In the genomic region with DNA sequence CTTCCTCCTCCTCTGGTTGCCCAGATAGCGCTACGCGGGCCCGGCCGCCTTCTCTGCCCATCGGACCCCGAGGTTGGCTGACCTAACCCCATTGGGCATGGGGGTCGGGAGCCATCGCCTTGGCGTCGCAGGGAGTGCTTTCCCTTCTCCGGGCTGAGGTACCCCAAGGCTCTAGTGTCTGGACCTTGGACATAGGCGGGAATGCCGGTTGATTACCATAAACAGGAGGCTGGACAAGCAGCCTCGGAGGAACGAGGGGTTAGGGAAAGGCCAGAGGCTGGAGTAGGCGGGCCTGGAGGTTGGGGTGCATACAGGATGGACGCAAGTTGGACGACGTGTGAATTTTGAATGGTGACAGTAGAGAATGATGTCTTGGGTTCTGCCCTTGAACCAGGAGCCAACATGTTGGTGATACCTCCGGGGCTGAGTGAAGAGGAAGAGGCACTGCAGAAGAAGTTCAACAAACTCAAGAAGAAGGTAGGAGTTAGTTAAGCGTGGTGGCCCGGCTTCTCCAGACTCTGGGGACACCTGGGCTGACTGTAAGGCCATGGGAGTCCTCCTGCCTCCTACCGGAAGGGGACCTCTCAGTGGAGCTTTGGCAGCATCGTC, we compare ENCODE assay signal across 8 mouse cellular contexts. TPM values are rescaled to one million over a fixed set of nuclear protein-coding genes. Genes with fewer than 3 reads are reported as not detected.
A peak's percentile ranks its signal among the peaks of the same experiment; 100 is the strongest.
DNase-seq lines count a peak whose midpoint lies in the region; ATAC-seq and TF ChIP-seq lines count a peak whose summit lies in the region.

No protein-coding gene starts in this region.

- H3K4me3 ChIP-seq in liver, adult 2 months (ENCODE audit: insufficient read depth, low read depth, low read length) = peak overlapping the region; percentile 83
- peak overlapping the region; percentile 93 for H3K4me3 ChIP-seq in embryonic facial prominence, embryonic 10.5 days
- H3K4me3 ChIP-seq in intestine, postnatal 0 days (ENCODE audit: low read depth, low read length) = peak overlapping the region; percentile 70
- peak overlapping the region; percentile 95 for H3K4me3 ChIP-seq in neural tube, embryonic 14.5 days (ENCODE audit: low read depth, low read length)

- H3K4me1 ChIP-seq in liver, adult 2 months (ENCODE audit: control insufficient read depth, insufficient read depth, low read length) = peaks cover 27% of the 10 kb centered on the region; the same call in 1 of the 2 replicates
- H3K4me1 ChIP-seq in embryonic facial prominence, embryonic 10.5 days = peaks cover 32% of the 10 kb centered on the region
- H3K4me1 ChIP-seq in intestine, postnatal 0 days (replicated peaks; ENCODE audit: control insufficient read depth, insufficient read depth, low read length) = peaks cover 8% of the 10 kb centered on the region; the same call in 1 of the 2 replicates
- peaks cover 18% of the 10 kb centered on the region for H3K4me1 ChIP-seq in neural tube, embryonic 14.5 days (ENCODE audit: control insufficient read depth, insufficient read depth, low read length)

- peak overlapping the region; percentile 77 for H3K27ac ChIP-seq in liver, adult 2 months (replicated peaks; ENCODE audit: insufficient read depth, low read depth, low read length)
- H3K27ac ChIP-seq in embryonic facial prominence, embryonic 10.5 days (replicated peaks) = peak overlapping the region; percentile 91
- peak overlapping the region; percentile 24 for H3K27ac ChIP-seq in intestine, postnatal 0 days (ENCODE audit: low read depth, low read length)
- H3K27ac ChIP-seq in neural tube, embryonic 14.5 days (ENCODE audit: low read depth, low read length) = peak overlapping the region; percentile 48; the same call in 1 of the 2 replicates

- no peak for TF ChIP-seq CTCF in liver, adult 2 months (IDR thresholded peaks at IDR 0.05; ENCODE audit: low read depth, low read length)
- 0 out of 2 replicates have a peak, but pooled peaks have one; percentile 7 for TF ChIP-seq CTCF in intestine, postnatal 0 days (IDR thresholded peaks at IDR 0.05; ENCODE audit: low read depth)

- ATAC-seq in intestine, postnatal 0 days = peak; percentile 62
- no peak; the same call in 1 of the 2 replicates for ATAC-seq in neural tube, embryonic 14.5 days (ENCODE audit: low read depth)

- H3K27me3 ChIP-seq in liver, adult 2 months (ENCODE audit: control insufficient read depth, insufficient read depth, low read length) = no peaks in the 10 kb centered on the region
- no peaks in the 10 kb centered on the region for H3K27me3 ChIP-seq in embryonic facial prominence, embryonic 10.5 days (replicated peaks; ENCODE audit: low read depth, poor library complexity, severe bottlenecking)
- no peaks in the 10 kb centered on the region for H3K27me3 ChIP-seq in intestine, postnatal 0 days (replicated peaks; ENCODE audit: control insufficient read depth, insufficient read depth, low read length)
- no peaks in the 10 kb centered on the region for H3K27me3 ChIP-seq in neural tube, embryonic 14.5 days (ENCODE audit: control insufficient read depth, insufficient read depth, low read length)

- peak overlapping the region; percentile 84 for H3K9ac ChIP-seq in liver, adult 2 months (ENCODE audit: low read depth, low read length)
- peak overlapping the region; percentile 69 for H3K9ac ChIP-seq in intestine, postnatal 0 days (ENCODE audit: low read depth, low read length)
- peak overlapping the region; percentile 86 for H3K9ac ChIP-seq in neural tube, embryonic 14.5 days (replicated peaks; ENCODE audit: low read depth, low read length)

- DNase-seq in liver, adult 2 months (ENCODE audit: extremely low read depth, low read depth, low spot score) = peak; percentile 53
- DNase-seq in liver = no peak
- DNase-seq in embryonic facial prominence, embryonic 10.5 days (ENCODE audit: low spot score) = no peak
- no peak for DNase-seq in adrenal gland, postnatal 10 days
- no peak for DNase-seq in spleen, postnatal 4 days (ENCODE audit: low spot score in 2 of 2)
- no peak for DNase-seq in layer of hippocampus, adult 9-10 months (ENCODE audit: low spot score)

- H3K79me2 ChIP-seq in liver, adult 2 months (ENCODE audit: control insufficient read depth, insufficient read depth, low read length) = no peaks in the 10 kb centered on the region; the same call in 1 of the 2 replicates

- peaks cover 15% of the 10 kb centered on the region for H3K36me3 ChIP-seq in liver, adult 2 months (ENCODE audit: control insufficient read depth, insufficient read depth, low read length)
- H3K36me3 ChIP-seq in embryonic facial prominence, embryonic 10.5 days (replicated peaks) = peaks cover 65% of the 10 kb centered on the region
- H3K36me3 ChIP-seq in intestine, postnatal 0 days (ENCODE audit: control insufficient read depth, insufficient read depth) = peaks cover 54% of the 10 kb centered on the region
- peaks cover 33% of the 10 kb centered on the region for H3K36me3 ChIP-seq in neural tube, embryonic 14.5 days (ENCODE audit: control insufficient read depth, insufficient read depth, low read length)

- H3K4me2 ChIP-seq in intestine, postnatal 0 days (replicated peaks; ENCODE audit: low read depth) = peak overlapping the region; percentile 87
- peak overlapping the region; percentile 96 for H3K4me2 ChIP-seq in neural tube, embryonic 14.5 days (ENCODE audit: low read depth, low read length)

- no peak for TF ChIP-seq POLR2A in liver, adult 2 months (IDR thresholded peaks at IDR 0.05; ENCODE audit: extremely low read depth, insufficient read depth, low read length)

- 1% methylated on average over 25 of the region's 25 CpGs for WGBS in liver, adult 2 months
- 2% methylated on average over 25 of the region's 25 CpGs for WGBS in embryonic facial prominence, embryonic 10.5 days
- WGBS in intestine, postnatal 0 days = under 1% methylated on average over 25 of the region's 25 CpGs
- WGBS in neural tube, embryonic 14.5 days = 2% methylated on average over 24 of the region's 25 CpGs

- H3K9me3 ChIP-seq in embryonic facial prominence, embryonic 10.5 days = no peaks in the 10 kb centered on the region
- H3K9me3 ChIP-seq in intestine, postnatal 0 days (ENCODE audit: control insufficient read depth) = no peaks in the 10 kb centered on the region
- no peaks in the 10 kb centered on the region for H3K9me3 ChIP-seq in neural tube, embryonic 14.5 days (ENCODE audit: control insufficient read depth, low read length)

RNA-seq across cellular contexts. Expression of a gene that starts 0.4 kb away (rescaled TPM):
- total RNA-seq in liver, adult 2 months (2014; rRNA removed) = 21.9 and 22.0 TPM in 2 replicates
- polyA plus RNA-seq in liver, adult 2 months (2012; rRNA removed) = 14.9 and 17.1 TPM in 2 replicates
- 129 and 144 TPM in 2 replicates for polyA plus RNA-seq in embryonic facial prominence, embryonic 10.5 days (2016; fragmentation: Nextera tagmentation; extraction: Ambion mirVana)
- polyA plus RNA-seq in intestine, postnatal 0 days (2015; fragmentation: Nextera tagmentation; extraction: Ambion mirVana) = 55.7 and 57.8 TPM in 2 replicates
- polyA plus RNA-seq in neural tube, embryonic 14.5 days (2014; fragmentation: Nextera tagmentation; extraction: Ambion mirVana) = 78.3 and 78.9 TPM in 2 replicates
- total RNA-seq in adrenal gland, postnatal 10 days (2021) = 10 to 100 TPM; 44.2 to 48.4 TPM

RNA-seq across cellular contexts. Expression of a gene that starts 0.6 kb away (rescaled TPM):
- total RNA-seq in liver, adult 2 months (2014; rRNA removed) = 32.0 and 39.4 TPM in 2 replicates
- polyA plus RNA-seq in liver, adult 2 months (2012; rRNA removed) = 51.1 and 61.7 TPM in 2 replicates
- 57.1 and 57.3 TPM in 2 replicates for polyA plus RNA-seq in embryonic facial prominence, embryonic 10.5 days (2016; fragmentation: Nextera tagmentation; extraction: Ambion mirVana)
- 18.3 and 20.8 TPM in 2 replicates for polyA plus RNA-seq in intestine, postnatal 0 days (2015; fragmentation: Nextera tagmentation; extraction: Ambion mirVana)
- polyA plus RNA-seq in neural tube, embryonic 14.5 days (2014; fragmentation: Nextera tagmentation; extraction: Ambion mirVana) = 46.2 and 57.7 TPM in 2 replicates
- total RNA-seq in adrenal gland, postnatal 10 days (2021) = 10 to 100 TPM; 49.2 to 60.8 TPM

RNA-seq across cellular contexts. Expression of a gene that starts 11.7 kb away (rescaled TPM):
- total RNA-seq in liver, adult 2 months (2014; rRNA removed) = 1,474 and 1,577 TPM in 2 replicates
- 709 and 764 TPM in 2 replicates for polyA plus RNA-seq in liver, adult 2 months (2012; rRNA removed)
- polyA plus RNA-seq in embryonic facial prominence, embryonic 10.5 days (2016; fragmentation: Nextera tagmentation; extraction: Ambion mirVana) = 2.1 and 2.6 TPM in 2 replicates
- polyA plus RNA-seq in intestine, postnatal 0 days (2015; fragmentation: Nextera tagmentation; extraction: Ambion mirVana) = 84.8 and 94.9 TPM in 2 replicates
- 1.3 and 2.0 TPM in 2 replicates for polyA plus RNA-seq in neural tube, embryonic 14.5 days (2014; fragmentation: Nextera tagmentation; extraction: Ambion mirVana)
- total RNA-seq in adrenal gland, postnatal 10 days (2021) = 100 to 1,000 TPM; 158 to 363 TPM

RNA-seq across cellular contexts. Expression of a gene that starts 13.8 kb away (rescaled TPM):
- total RNA-seq in liver, adult 2 months (2014; rRNA removed) = 9.7 and 12.8 TPM in 2 replicates
- polyA plus RNA-seq in liver, adult 2 months (2012; rRNA removed) = 26.3 and 36.6 TPM in 2 replicates
- 78.1 and 88.8 TPM in 2 replicates for polyA plus RNA-seq in embryonic facial prominence, embryonic 10.5 days (2016; fragmentation: Nextera tagmentation; extraction: Ambion mirVana)
- polyA plus RNA-seq in intestine, postnatal 0 days (2015; fragmentation: Nextera tagmentation; extraction: Ambion mirVana) = 42.5 and 44.2 TPM in 2 replicates
- polyA plus RNA-seq in neural tube, embryonic 14.5 days (2014; fragmentation: Nextera tagmentation; extraction: Ambion mirVana) = 59.4 and 67.7 TPM in 2 replicates
- total RNA-seq in adrenal gland, postnatal 10 days (2021) = 10 to 100 TPM; 45.1 to 52.2 TPM

RNA-seq across cellular contexts. Expression of a gene that starts 13.9 kb away (rescaled TPM):
- total RNA-seq in liver, adult 2 months (2014; rRNA removed) = 7.6 and 7.9 TPM in 2 replicates
- polyA plus RNA-seq in liver, adult 2 months (2012; rRNA removed) = 16.6 and 19.8 TPM in 2 replicates
- polyA plus RNA-seq in embryonic facial prominence, embryonic 10.5 days (2016; fragmentation: Nextera tagmentation; extraction: Ambion mirVana) = 24.6 and 26.4 TPM in 2 replicates
- polyA plus RNA-seq in intestine, postnatal 0 days (2015; fragmentation: Nextera tagmentation; extraction: Ambion mirVana) = 29.1 and 34.0 TPM in 2 replicates
- polyA plus RNA-seq in neural tube, embryonic 14.5 days (2014; fragmentation: Nextera tagmentation; extraction: Ambion mirVana) = 30.5 and 37.7 TPM in 2 replicates
- total RNA-seq in adrenal gland, postnatal 10 days (2021) = 10 to 100 TPM; 31.8 to 33.0 TPM

Comparison
In these comparisons a context has a peak if more than half of its experiments do, and no peak if none do; other contexts are left out.
1. H3K27ac ChIP-seq: peak in every context shown above with its lines; median percentile 91 in embryonic facial prominence, embryonic 10.5 days; 77 in liver, adult 2 months; 48 in neural tube, embryonic 14.5 days; 24 in intestine, postnatal 0 days.
2. RNA of a gene that starts 11.7 kb away (polyA plus RNA-seq): 709 to 764 TPM in liver, adult 2 months and 84.8 to 94.9 TPM in intestine, postnatal 0 days; 2.1 to 2.6 TPM in embryonic facial prominence, embryonic 10.5 days and 1.3 to 2.0 TPM in neural tube, embryonic 14.5 days; every median in the first group is over 10 times any median in the second.
3. Peak in every context shown above with its lines, with median percentiles within 50 percentile points of each other: H3K4me3 ChIP-seq and H3K9ac ChIP-seq.